Mouse (Mus musculus): Measurements from ENCODE around the gene Grifin.

DNA sequence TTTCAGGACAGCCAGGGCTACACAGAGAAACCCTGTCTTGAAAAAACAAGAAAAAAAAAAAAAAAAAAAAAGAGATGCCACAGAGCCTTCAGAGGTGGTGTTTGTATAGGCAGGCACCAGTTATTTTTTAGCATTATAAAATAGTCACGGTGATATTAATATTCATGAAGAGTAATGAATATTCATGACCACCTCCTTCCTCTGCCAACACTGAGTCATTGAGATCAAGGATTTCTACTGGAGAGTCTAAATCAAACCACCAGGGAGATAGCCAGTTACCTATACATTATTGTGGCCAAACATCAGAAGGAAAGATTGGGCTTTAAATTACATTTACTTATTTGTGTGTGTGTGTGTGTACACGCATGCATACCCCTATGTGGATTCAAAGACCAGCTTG is 38.1 kb downstream of the Grifin start:
- TF ChIP-seq GATA1 (IDR thresholded peaks at IDR 0.05; ENCODE audit: borderline replicate concordance, low read length): no peak
- TF ChIP-seq FLI1 (IDR thresholded peaks at IDR 0.05; ENCODE audit: low read length): no peak
